Mouse (Mus musculus) kidney, embryonic 16.5 days (tissue): ENCODE data around the gene Tas2r134. TPM values are rescaled to one million over a fixed set of nuclear protein-coding genes. Genes with fewer than 3 reads are reported as not detected.

Experiments used
- ATAC-seq: fragments of 200-750 bp; cut with Nextera tagmentation; 2 replicates; pipeline ENCODE4 v1.8.0; 2017; ENCODE audit warnings: moderate TSS enrichment; ENCODE audit not compliant: low FRiP score, low TSS enrichment
- H3K27ac ChIP-seq: fragments of 300-500 bp; sonication (generic); 2 replicates; pipeline ENCODE4 v1.5.1; 2014; ENCODE audit warnings: low read length
- H3K27me3 ChIP-seq: fragments of 300-500 bp; sonication (generic); 2 replicates; pipeline ENCODE4 v1.6.1; 2014; ENCODE audit warnings: low read length, control low read depth, mixed read lengths; ENCODE audit not compliant: insufficient read depth
- H3K36me3 ChIP-seq: fragments of 300-500 bp; sonication (generic); 2 replicates; pipeline ENCODE4 v1.6.1; 2014; ENCODE audit warnings: low read length, control low read depth, mixed read lengths; ENCODE audit not compliant: insufficient read depth
- H3K4me1 ChIP-seq: fragments of 300-500 bp; sonication (generic); 2 replicates; pipeline ENCODE4 v1.6.1; 2014; ENCODE audit warnings: low read length, control low read depth, mixed read lengths; ENCODE audit not compliant: insufficient read depth
- H3K4me2 ChIP-seq: fragments of 300-500 bp; sonication (generic); replicated peaks from 2 replicates; pipeline ENCODE4 v1.6.1; 2014; ENCODE audit warnings: low read depth, low read length
- H3K4me3 ChIP-seq: fragments of 300-500 bp; sonication (generic); 2 replicates; pipeline ENCODE4 v1.5.1; 2014; ENCODE audit warnings: mild to moderate bottlenecking, low read length
- H3K9ac ChIP-seq: fragments of 300-500 bp; sonication (generic); replicated peaks from 2 replicates; pipeline ENCODE4 v1.6.1; 2014; ENCODE audit warnings: low read length
- H3K9me3 ChIP-seq: fragments of 300-500 bp; sonication (generic); 2 replicates; pipeline ENCODE4 v1.6.1; 2016; ENCODE audit warnings: low read length, control low read depth
- WGBS: fragments of 180-500 bp; shearing (Covaris S2); extraction: QIAGEN DNeasy Blood & Tissue Kit; methylation state at CpG from one replicate; pipeline ENCODE4 v1.1.7; 2014; 5-methylcytosine and 5-hydroxymethylcytosine counted together
- polyA plus RNA-seq: library from polyadenylated mRNA; unstranded; fragments of >200 nt; fragmentation: Nextera tagmentation; extraction: Ambion mirVana; gene quantifications from 2 replicates; pipeline ENCODE4 v1.2.1, GENCODE M21; 2015

Gene Tas2r134
- not detected in 2 replicates for polyA plus RNA-seq

GRCm38 (mm10) chr2:51627211-51627610 lies at the start of gene Tas2r134:
Tas2r134 (plus strand) TSS chr2:51627511.
- 85% methylated on average over 4 of the region's 4 CpGs for WGBS
- no peaks in the 10 kb centered on the region for H3K4me1 ChIP-seq

DNA sequence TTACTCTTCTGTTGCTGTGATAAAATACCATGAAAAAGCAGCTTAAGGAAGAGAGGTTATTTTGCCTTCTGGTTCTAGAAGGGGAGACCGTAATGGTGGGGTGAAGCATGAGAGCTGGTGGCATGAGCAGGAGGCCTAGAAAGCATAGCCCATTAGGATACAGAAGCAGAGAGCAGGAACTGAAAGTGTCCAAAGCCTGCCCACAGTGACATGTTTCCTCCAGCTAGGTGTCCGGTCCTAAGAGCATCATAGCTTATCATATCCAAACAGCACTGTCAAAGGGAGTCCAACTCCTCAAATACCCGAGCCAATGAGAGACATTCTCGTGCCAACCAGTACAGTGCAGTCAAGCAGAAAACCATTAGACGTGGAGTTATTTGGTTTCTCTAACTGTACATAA lies 47.5 kb upstream of the Tas2r134 start:
- no peak overlapping the region for H3K27ac ChIP-seq
- H3K4me2 ChIP-seq: no peak overlapping the region
- H3K9ac ChIP-seq: no peak overlapping the region
- ATAC-seq: no peak
- no peaks in the 10 kb centered on the region for H3K27me3 ChIP-seq
- no peaks in the 10 kb centered on the region for H3K36me3 ChIP-seq
- H3K4me3 ChIP-seq: no peak overlapping the region
- no peaks in the 10 kb centered on the region for H3K4me1 ChIP-seq
- no peaks in the 10 kb centered on the region for H3K9me3 ChIP-seq
- WGBS: 59% methylated on average over 5 of the region's 5 CpGs

More at GRCm38 (mm10) chr2:51627211-51627610, at the start of gene Tas2r134:
- ATAC-seq: no peak
- H3K9me3 ChIP-seq: no peaks in the 10 kb centered on the region
- no peaks in the 10 kb centered on the region for H3K27me3 ChIP-seq
- no peak within 1 kb of the TSS for H3K27ac ChIP-seq
- H3K4me2 ChIP-seq: no peak within 1 kb of the TSS
- H3K36me3 ChIP-seq: no peaks in the 10 kb centered on the region
- no peak within 1 kb of the TSS for H3K4me3 ChIP-seq
- no peak within 1 kb of the TSS for H3K9ac ChIP-seq

- 87% methylated on average over 9 of the region's 9 CpGs for WGBS
- H3K4me3 ChIP-seq: no peak overlapping the region
- H3K36me3 ChIP-seq: no peaks in the 10 kb centered on the region
- ATAC-seq: no peak
- H3K4me2 ChIP-seq: no peak overlapping the region
- H3K4me1 ChIP-seq: no peaks in the 10 kb centered on the region
- no peak overlapping the region for H3K27ac ChIP-seq
- H3K9ac ChIP-seq: no peak overlapping the region
- H3K27me3 ChIP-seq: no peaks in the 10 kb centered on the region
- H3K9me3 ChIP-seq: no peaks in the 10 kb centered on the region
These were observed 43.0 kb upstream of the Tas2r134 start for GRCm38 (mm10) chr2:51584050-51585046.

GRCm38 (mm10) chr2:51588336-51588735 lies 39.0 kb upstream of the Tas2r134 start:
- no peak overlapping the region for H3K27ac ChIP-seq
- H3K9me3 ChIP-seq: no peaks in the 10 kb centered on the region
- no peak overlapping the region for H3K4me3 ChIP-seq
- no peaks in the 10 kb centered on the region for H3K36me3 ChIP-seq
- WGBS: 82% methylated on average over 4 of the region's 4 CpGs
- no peaks in the 10 kb centered on the region for H3K27me3 ChIP-seq
- no peaks in the 10 kb centered on the region for H3K4me1 ChIP-seq
- ATAC-seq: no peak
- no peak overlapping the region for H3K9ac ChIP-seq
- no peak overlapping the region for H3K4me2 ChIP-seq

DNA sequence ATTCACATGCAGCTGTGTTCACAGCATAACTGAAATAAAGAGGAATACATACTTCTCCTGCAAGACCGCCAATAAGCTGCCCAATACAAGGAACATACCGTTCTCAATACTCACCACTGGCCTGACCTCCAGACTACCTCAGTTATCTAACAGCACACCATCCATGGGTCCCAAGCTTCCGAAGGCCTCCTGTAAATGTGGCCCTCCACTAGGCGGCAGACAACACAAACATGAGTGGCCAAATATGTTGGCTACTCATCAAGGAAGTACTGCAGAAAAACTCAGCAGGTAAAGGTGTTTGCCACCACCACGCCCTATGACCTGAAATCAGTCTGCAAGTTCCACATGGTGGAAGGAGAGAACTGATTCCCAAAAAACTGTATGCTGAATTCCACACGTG lies 38.4 kb upstream of the Tas2r134 start:
- ATAC-seq: no peak
- H3K36me3 ChIP-seq: no peaks in the 10 kb centered on the region
- WGBS: 78% methylated on average over 6 of the region's 6 CpGs

GRCm38 (mm10) chr2:51589627-51590026 lies 37.7 kb upstream of the Tas2r134 start:
- Histone ChIP-seq H3K4me3 (no peak overlapping the region), H3K27me3 (no peaks in the 10 kb centered on the region), H3K36me3 (no peaks in the 10 kb centered on the region), H3K9me3 (no peaks in the 10 kb centered on the region), H3K4me1 (no peaks in the 10 kb centered on the region), H3K9ac (no peak overlapping the region), H3K4me2 (no peak overlapping the region), H3K27ac (no peak overlapping the region)
- ATAC-seq: no peak
- 44% methylated on average over 1 of the region's 1 CpGs for WGBS

More for the DNA sequence above, 38.4 kb upstream of the Tas2r134 start:
- Histone ChIP-seq H3K4me3 (no peak overlapping the region), H3K9me3 (no peaks in the 10 kb centered on the region), H3K27me3 (no peaks in the 10 kb centered on the region), H3K27ac (no peak overlapping the region), H3K4me1 (no peaks in the 10 kb centered on the region), H3K9ac (no peak overlapping the region), H3K4me2 (no peak overlapping the region)

DNA sequence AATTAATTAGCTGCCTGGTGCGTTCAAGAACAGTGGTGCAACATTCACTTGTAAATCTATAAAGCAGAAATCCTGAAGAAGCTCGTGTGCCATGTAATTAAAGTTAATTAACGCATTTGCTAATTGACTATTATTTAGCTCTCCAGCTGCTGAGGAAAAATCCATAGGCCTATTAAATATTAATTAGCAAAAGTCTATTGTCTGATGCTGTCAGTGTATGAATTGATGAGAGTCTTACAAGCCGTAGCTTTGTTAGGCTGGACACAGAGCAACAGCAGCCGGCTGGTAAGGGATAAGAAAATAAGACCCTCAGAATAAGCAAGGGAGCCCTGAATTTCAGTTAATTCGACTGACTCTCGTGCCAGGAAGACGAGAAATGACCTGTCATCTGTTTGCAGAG lies 37.0 kb upstream of the Tas2r134 start:
- H3K27me3 ChIP-seq: no peaks in the 10 kb centered on the region
- no peak overlapping the region for H3K4me2 ChIP-seq
- whole genome bisulfite sequencing: 72% methylated on average over 8 of the region's 8 CpGs
- no peak for ATAC-seq
- no peaks in the 10 kb centered on the region for H3K36me3 ChIP-seq
- no peaks in the 10 kb centered on the region for H3K4me1 ChIP-seq
- H3K27ac ChIP-seq: no peak overlapping the region
- no peak overlapping the region for H3K4me3 ChIP-seq
- H3K9ac ChIP-seq: no peak overlapping the region
- no peaks in the 10 kb centered on the region for H3K9me3 ChIP-seq

- no peak overlapping the region for H3K9ac ChIP-seq
- no peaks in the 10 kb centered on the region for H3K36me3 ChIP-seq
- H3K27me3 ChIP-seq: no peaks in the 10 kb centered on the region
- no peak overlapping the region for H3K27ac ChIP-seq
- ATAC-seq: no peak
- H3K4me2 ChIP-seq: no peak overlapping the region
- no peaks in the 10 kb centered on the region for H3K4me1 ChIP-seq
- no peak overlapping the region for H3K4me3 ChIP-seq
- no peaks in the 10 kb centered on the region for H3K9me3 ChIP-seq
These were observed 35.2 kb upstream of the Tas2r134 start for GRCm38 (mm10) chr2:51592157-51592556.

GRCm38 (mm10) chr2:51599473-51600201 lies 27.7 kb upstream of the Tas2r134 start:
- H3K4me2 ChIP-seq: peak overlapping the region; percentile 45

DNA sequence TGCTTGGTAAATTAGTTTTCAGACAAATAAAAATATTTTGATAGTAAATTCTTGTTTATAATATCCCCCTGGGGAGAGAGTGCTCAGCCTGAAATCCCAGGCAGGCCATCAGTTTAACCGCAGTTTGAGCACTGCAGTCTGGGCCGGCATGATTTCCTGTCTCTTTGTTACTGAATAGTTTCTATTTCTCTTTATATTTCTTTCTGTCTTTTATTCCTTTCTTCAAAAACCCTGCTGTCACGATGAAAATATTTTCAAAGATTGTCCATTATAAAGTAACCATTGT lies 27.2 kb upstream of the Tas2r134 start:
- no peaks in the 10 kb centered on the region for H3K36me3 ChIP-seq
- peak overlapping the region; percentile 45 for H3K4me2 ChIP-seq
- H3K9me3 ChIP-seq: no peaks in the 10 kb centered on the region
- peak overlapping the region; percentile 31 for H3K4me3 ChIP-seq
- 37% methylated on average over 3 of the region's 3 CpGs for WGBS
- H3K9ac ChIP-seq: 0 out of 2 replicates have a peak overlapping the region, but pooled peaks have one; percentile 44
- H3K27me3 ChIP-seq: no peaks in the 10 kb centered on the region
- peaks cover 6% of the 10 kb centered on the region for H3K4me1 ChIP-seq
- ATAC-seq: no peak
- H3K27ac ChIP-seq: no peak overlapping the region

More at GRCm38 (mm10) chr2:51599473-51600201, 27.7 kb upstream of the Tas2r134 start:
- no peaks in the 10 kb centered on the region for H3K9me3 ChIP-seq
- H3K36me3 ChIP-seq: no peaks in the 10 kb centered on the region
- H3K27ac ChIP-seq: no peak overlapping the region
- peaks cover 6% of the 10 kb centered on the region for H3K4me1 ChIP-seq
- H3K27me3 ChIP-seq: no peaks in the 10 kb centered on the region
- no peak for ATAC-seq
- peak overlapping the region; percentile 31 for H3K4me3 ChIP-seq
- WGBS: 32% methylated on average over 19 of the region's 19 CpGs
- H3K9ac ChIP-seq: peak overlapping the region; percentile 44; the same call in 1 of the 2 replicates
